Mouse (Mus musculus) gastrocnemius, adult 2 months (tissue): ENCODE data around the gene Slc43a2. TPM values are rescaled to one million over a fixed set of nuclear protein-coding genes. Genes with fewer than 3 reads are reported as not detected.

Experiments used
- DNase-seq: peaks from one replicate; pipeline ENCODE4 v3.0.0; 2022
- H3K27ac ChIP-seq: fragments of 200-600 bp; 2 replicates; pipeline ENCODE4 v1.8.1; 2022; ENCODE audit warnings: mild to moderate bottlenecking
- H3K4me3 ChIP-seq: fragments of 200-600 bp; 2 replicates; pipeline ENCODE4 v1.8.1; 2022; ENCODE audit warnings: mild to moderate bottlenecking, moderate library complexity
- CTCF ChIP-seq: fragments of 200-600 bp; IDR thresholded peaks from 2 replicates; pipeline ENCODE4 v1.8.1; 2022; ENCODE audit warnings: antibody characterized with exemption, mild to moderate bottlenecking, moderate library complexity
- intact Hi-C: fragments of 180-260 bp; cut with DNase I; formaldehyde crosslinking; loops from one replicate; pipeline ENCODE4 v1.15.1; 2025
- total RNA-seq, 2 experiments: library from RNA; stranded (reverse); gene quantifications; 2 replicates each; pipeline ENCODE4 v1.2.3; 2021

Slc43a2 gene
- total RNA-seq, 2 experiments from 2014 or later: 19.0 to 41.6 TPM

- Histone ChIP-seq H3K4me3 (peak overlapping the region; percentile 27), H3K27ac (peak overlapping the region; percentile 89)
- DNase-seq: peak; percentile 85
- no peak for TF ChIP-seq CTCF
- intact Hi-C loops: loop anchor here (5.0 kb wide), 1 partner anchor 169 kb away; no protein-coding TSS in a partner anchor
Observed at GRCm38 (mm10) chr11:75571126-75571990, 39.9 kb downstream of the Slc43a2 start.

- H3K27ac ChIP-seq: peak overlapping the region; percentile 89
- intact Hi-C loops: loop anchor here (5.0 kb wide), 1 partner anchor 170 kb away; no protein-coding TSS in a partner anchor
- no peak for TF ChIP-seq CTCF
- H3K4me3 ChIP-seq: peak overlapping the region; percentile 4; the same call in 1 of the 2 replicates
- DNase-seq: peak; percentile 51
Observed at GRCm38 (mm10) chr11:75572301-75572791, 40.9 kb downstream of the Slc43a2 start.

- Histone ChIP-seq H3K27ac (peak overlapping the region; percentile 89), H3K4me3 (peak overlapping the region; percentile 4; the same call in 1 of the 2 replicates)
- TF ChIP-seq CTCF: peak; percentile 97
- peak; percentile 95 for DNase-seq
- intact Hi-C loops: loop anchor here (1.0 to 5.0 kb wide), 2 partner anchors 43 to 171 kb away; no protein-coding TSS in a partner anchor
Observed at GRCm38 (mm10) chr11:75572854-75573650, 41.6 kb downstream of the Slc43a2 start.

GRCm38 (mm10) chr11:75574378-75575123 lies 43.1 kb downstream of the Slc43a2 start:
- intact Hi-C loops: loop anchor here (5.0 kb wide), 1 partner anchor 172 kb away; no protein-coding TSS in a partner anchor
- DNase-seq: no peak

GRCm38 (mm10) chr11:75575560-75576123 lies 44.1 kb downstream of the Slc43a2 start:
- TF ChIP-seq CTCF: no peak
- DNase-seq: no peak
- Histone ChIP-seq H3K27ac (no peak overlapping the region), H3K4me3 (no peak overlapping the region)
- intact Hi-C loops: no loop called here

More at GRCm38 (mm10) chr11:75574378-75575123, 43.1 kb downstream of the Slc43a2 start:
- Histone ChIP-seq H3K4me3 (no peak overlapping the region), H3K27ac (no peak overlapping the region)
- TF ChIP-seq CTCF: no peak

GRCm38 (mm10) chr11:75578609-75579008 lies 47.1 kb downstream of the Slc43a2 start:
- Histone ChIP-seq H3K4me3 (no peak overlapping the region), H3K27ac (peak overlapping the region; percentile 61)
- intact Hi-C loops: no loop called here
- DNase-seq: peak; percentile 75
- no peak for TF ChIP-seq CTCF

- TF ChIP-seq CTCF: no peak
- no peak overlapping the region for H3K4me3 ChIP-seq
- no peak for DNase-seq
Observed at GRCm38 (mm10) chr11:75581495-75582149, 50.1 kb downstream of the Slc43a2 start.

GRCm38 (mm10) chr11:75583521-75583920 lies 52.0 kb downstream of the Slc43a2 start:
- Histone ChIP-seq H3K4me3 (no peak overlapping the region), H3K27ac (no peak overlapping the region)
- no peak for TF ChIP-seq CTCF
- intact Hi-C loops: no loop called here
- DNase-seq: no peak

More at GRCm38 (mm10) chr11:75581495-75582149, 50.1 kb downstream of the Slc43a2 start:
- intact Hi-C loops: no loop called here
- H3K27ac ChIP-seq: no peak overlapping the region

GRCm38 (mm10) chr11:75585061-75585460 lies 53.6 kb downstream of the Slc43a2 start:
- no peak for DNase-seq
- intact Hi-C loops: loop anchor here (5.0 kb wide), 1 partner anchor 97 kb away; no protein-coding TSS in a partner anchor
- no peak overlapping the region for H3K27ac ChIP-seq
- no peak for TF ChIP-seq CTCF
- no peak overlapping the region for H3K4me3 ChIP-seq

- Histone ChIP-seq H3K27ac (no peak overlapping the region), H3K4me3 (no peak overlapping the region)
- DNase-seq: no peak
- TF ChIP-seq CTCF: no peak
- intact Hi-C loops: loop anchor here (5.0 kb wide), 1 partner anchor 96 kb away; no protein-coding TSS in a partner anchor
Observed at GRCm38 (mm10) chr11:75585978-75586377, 54.5 kb downstream of the Slc43a2 start.

GRCm38 (mm10) chr11:75586963-75587362 lies 55.5 kb downstream of the Slc43a2 start:
- TF ChIP-seq CTCF: no peak
- Histone ChIP-seq H3K4me3 (no peak overlapping the region), H3K27ac (peak overlapping the region; percentile 98)
- intact Hi-C loops: loop anchor here (5.0 kb wide), 1 partner anchor 95 kb away; no protein-coding TSS in a partner anchor
- DNase-seq: no peak
